Mouse (Mus musculus): ENCODE measurements around the gene Slit3.

DNA sequence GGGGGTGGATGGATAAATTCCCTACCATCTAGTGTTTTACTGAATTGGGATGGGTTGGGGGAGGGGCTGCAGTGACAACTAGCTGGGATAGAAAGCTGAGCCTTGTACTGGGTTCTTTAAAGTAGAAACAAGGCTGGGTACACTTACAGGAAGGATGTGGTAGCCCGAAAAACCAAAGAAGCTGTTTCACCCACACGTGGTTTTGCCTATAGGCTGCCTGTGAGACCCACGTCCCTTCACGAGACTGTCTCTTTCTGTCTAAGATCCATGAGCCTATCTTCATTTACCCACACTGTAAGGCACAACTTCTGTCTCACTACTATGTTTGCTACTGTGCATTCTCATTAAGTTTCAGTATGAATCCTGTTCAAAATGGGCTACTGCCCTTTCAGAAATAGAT, 384.3 kb downstream of the Slit3 start:
- TF ChIP-seq POLR2A (IDR thresholded peaks at IDR 0.05; ENCODE audit: control insufficient read depth in 1 of 2, insufficient read depth in 1 of 2, low read depth in 1 of 2, low read length in 2 of 2, poor library complexity in 1 of 2) (no peak), EP300 (IDR thresholded peaks at IDR 0.05; ENCODE audit: low read depth in 1 of 2, low read length in 2 of 2) (no peak), MXI1 (IDR thresholded peaks at IDR 0.05; ENCODE audit: low read depth, low read length) (no peak), CTCF (IDR thresholded peaks at IDR 0.05 in 2 of 3, conservative IDR thresholded peaks at IDR 0.05 in 1 of 3; ENCODE audit: control insufficient read depth in 1 of 3, insufficient read depth in 1 of 3, low read depth in 2 of 3, low read length in 3 of 3, poor library complexity in 1 of 3, severe bottlenecking in 1 of 3) (no peak)

All from MEL (cell line).